Mouse (Mus musculus) erythroblast, embryonic 14.5 days (primary cell): ENCODE measurements around the gene Eif1b.

ENCODE experiments used
- GATA1 ChIP-seq: IDR thresholded peaks from 2 replicates; pipeline ENCODE4 v1.6.1; 2012; ENCODE audit warnings: low read length, inconsistent platforms, mixed read lengths
- TAL1 ChIP-seq: IDR thresholded peaks from 3 replicates; pipeline ENCODE4 v1.6.1; 2012; ENCODE audit warnings: low read length, inconsistent platforms, mixed read lengths

- TF ChIP-seq GATA1 (no peak), TAL1 (no peak)
These were observed 50.2 kb downstream of the Eif1b start for GRCm38 (mm10) chr9:120542241-120542640.
